Mouse (Mus musculus) heart, adult 8-10 months (tissue): ENCODE results near the gene Ly6g6d. TPM values are rescaled to one million over a fixed set of nuclear protein-coding genes. Genes with fewer than 3 reads are reported as not detected.
"Not testable (repeated sequence)": the region's sequence is repeated elsewhere in the genome, so short reads cannot be mapped to it uniquely, and the experiment has no call there.

Experiments used
- DNase-seq: peaks from one replicate; pipeline ENCODE4 v3.0.0; 2022; ENCODE audit warnings: low spot score
- total RNA-seq, 4 experiments: library from RNA; stranded (reverse); gene quantifications; 2 replicates each; pipeline ENCODE4 v1.2.4; 2022

Gene Ly6g6d
- total RNA-seq, result under 1 TPM in 3 of 4 experiments, not detected in 1; 0.69 to 0.95 (median 0.85) TPM

DNA sequence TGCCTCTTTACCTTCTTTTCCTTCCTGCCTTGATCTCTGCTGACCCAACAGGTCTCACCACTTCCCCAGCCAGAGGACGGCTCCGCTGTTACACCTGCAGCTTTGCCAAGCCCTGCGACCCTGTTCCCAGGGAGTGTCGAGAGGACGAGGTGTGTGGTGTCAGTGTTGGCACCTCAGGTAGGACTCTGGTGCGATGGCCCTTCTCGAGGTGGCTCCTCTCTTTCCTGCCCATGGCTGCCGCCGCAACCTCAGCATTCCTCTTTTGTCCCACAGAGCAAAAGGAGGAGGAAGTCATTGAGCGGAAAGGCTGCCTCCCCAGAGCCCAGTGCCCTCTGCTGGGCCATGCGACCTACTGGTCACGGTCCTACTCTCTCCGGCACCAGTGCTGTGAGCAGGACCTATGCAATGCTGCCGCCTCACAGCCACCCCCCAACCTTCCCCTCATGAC, at the start of gene Ly6g6d:
Gene Ly6g6d, minus strand, starts transcription at position 280 of the 448 bp plus-strand sequence.
- no peak for DNase-seq

DNA sequence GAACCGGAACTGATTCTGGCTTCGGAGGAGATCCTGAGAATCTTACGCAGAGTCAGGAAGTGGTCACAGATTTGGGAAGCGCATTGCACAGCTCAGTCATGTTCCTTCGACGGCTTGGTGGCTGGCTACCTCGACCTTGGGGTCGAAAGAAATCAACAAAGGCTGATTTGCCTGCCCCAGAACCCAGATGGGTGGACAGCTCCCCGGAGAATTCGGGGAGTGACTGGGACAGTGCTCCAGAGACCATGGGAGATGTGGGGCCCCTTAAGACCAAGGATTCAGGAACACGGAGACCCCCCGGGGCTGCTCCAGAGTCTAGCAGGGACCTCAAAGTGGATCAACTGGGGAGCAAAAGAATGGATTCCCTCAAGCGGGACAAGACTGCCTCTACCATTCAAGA, 49.2 kb upstream of the Ly6g6d start:
- DNase-seq, result no peak

- DNase-seq, result peak; percentile 72
These were observed 48.3 kb upstream of the Ly6g6d start, which contains the start of gene D17H6S53E for GRCm38 (mm10) chr17:35126206-35126611. Gene D17H6S53E, plus strand, starts transcription at chr17:35126373.

DNA sequence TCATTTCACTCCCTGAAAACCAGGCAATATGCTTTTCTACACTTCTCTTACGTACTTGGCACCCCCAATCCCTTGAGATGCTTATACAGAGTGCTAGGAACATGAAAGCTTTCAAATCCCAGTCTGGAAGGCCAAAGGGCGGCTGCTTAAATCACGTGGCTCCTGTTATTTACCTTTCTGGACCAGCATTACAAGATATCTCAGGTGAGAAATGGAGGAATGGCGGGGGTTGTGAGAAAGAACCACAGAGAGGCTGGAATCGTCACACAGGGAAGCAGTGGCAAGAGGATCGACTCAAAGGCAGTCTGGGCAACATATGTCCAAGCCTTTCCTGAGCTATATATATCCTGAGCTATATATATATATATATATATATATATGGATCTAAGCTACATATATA, 47.7 kb upstream of the Ly6g6d start:
- no peak for DNase-seq

GRCm38 (mm10) chr17:35125081-35125480, 47.2 kb upstream of the Ly6g6d start:
- DNase-seq, result no peak

DNA sequence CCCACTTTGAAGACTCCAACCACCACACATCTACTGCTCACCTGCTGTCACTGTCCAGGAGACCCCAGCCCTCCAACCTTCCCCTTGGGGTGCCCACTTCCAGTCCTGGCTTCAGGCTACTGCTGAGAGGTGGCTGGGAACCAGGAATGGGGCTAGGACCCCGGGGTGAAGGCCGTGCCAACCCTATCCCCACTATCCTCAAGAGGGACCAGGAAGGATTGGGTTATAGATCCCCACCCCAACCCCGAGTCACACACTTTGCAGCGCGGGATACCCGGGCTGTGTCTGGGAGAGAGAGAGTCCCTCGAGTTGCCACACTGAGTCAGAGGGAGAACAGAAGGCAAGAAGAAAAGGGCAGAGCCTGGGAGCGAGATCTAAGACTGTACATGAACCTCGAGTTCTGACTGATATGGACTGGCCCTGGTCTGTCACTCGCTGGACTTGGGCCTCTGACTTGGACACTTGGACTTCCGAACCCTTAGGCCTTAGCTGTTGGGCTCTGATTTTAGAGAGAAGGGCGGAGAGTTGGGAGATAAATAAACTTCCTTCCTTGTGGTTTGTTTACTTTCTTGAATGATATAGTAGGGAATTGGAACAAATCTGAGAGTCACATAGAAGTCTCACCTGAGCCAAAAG, 46.5 kb upstream of the Ly6g6d start:
- not testable (repeated sequence) for DNase-seq

DNA sequence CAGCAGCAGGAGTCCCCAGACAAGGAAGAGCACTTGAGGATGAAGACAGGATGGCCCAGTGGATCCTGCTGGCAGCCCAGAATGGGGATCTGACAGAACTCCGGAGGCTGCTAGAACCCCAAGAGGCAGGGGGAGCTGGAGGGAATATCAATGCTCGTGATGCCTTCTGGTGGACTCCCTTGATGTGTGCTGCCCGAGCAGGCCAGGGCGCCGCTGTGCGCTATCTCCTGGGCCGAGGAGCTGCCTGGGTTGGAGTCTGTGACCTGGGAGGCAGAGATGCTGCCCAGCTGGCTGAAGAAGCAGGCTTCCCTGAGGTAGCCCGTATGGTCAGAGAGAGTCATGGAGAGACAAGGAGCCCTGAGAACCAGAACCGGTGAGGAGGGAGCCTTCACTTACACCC, 45.4 kb upstream of the Ly6g6d start:
- DNase-seq, result not testable (repeated sequence)

DNA sequence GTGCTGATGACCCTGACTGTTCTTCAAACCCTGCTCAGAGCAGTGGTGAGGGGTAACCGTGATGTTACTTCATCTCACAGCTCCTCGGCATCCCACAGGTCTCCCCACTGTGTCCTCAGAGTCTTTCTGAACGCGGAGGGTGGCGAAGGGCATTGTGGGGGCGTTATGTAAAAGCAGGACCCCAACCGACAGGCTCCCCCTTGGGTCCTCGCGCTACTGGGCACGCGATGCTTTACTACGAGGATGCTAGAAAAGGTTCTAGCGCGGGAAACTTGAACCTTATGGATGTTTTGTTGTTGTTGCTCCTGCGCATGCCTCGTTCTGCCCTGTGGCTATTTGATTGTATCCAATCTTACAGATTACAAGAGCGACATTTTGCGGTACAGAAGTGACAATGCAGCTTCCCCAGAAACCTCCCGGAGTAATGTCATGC, 44.0 kb upstream of the Ly6g6d start, which contains the start of gene Csnk2b:
Gene Csnk2b, minus strand, starts transcription at position 183 of the 433 bp plus-strand sequence.
- peak; percentile 36 for DNase-seq

- peak; percentile 98 for DNase-seq
These were observed 43.4 kb upstream of the Ly6g6d start, which contains the start of gene Gpank1 for GRCm38 (mm10) chr17:35121143-35121799. Gene Gpank1, plus strand, starts transcription at chr17:35121455.

DNA sequence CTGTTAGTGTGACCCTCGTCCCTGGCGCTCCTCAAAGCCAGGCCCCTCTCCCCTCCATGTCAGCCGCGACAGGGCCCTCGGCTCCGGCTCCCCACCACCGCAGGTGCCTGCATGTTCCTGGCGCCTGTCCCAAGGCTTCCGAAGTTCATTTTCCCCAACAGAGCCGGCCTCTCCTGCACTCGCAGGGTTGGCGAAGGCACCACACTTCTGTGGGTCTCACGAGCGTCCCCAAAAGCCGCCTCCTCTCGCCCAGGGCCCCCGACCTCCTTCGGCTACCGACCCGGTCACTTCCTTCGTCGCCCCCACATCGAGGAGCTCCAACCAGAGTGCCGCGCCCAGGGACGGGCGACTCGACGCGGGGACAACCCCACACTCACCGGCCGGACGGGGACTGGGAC, 42.9 kb upstream of the Ly6g6d start:
- peak; percentile 16 for DNase-seq

DNA sequence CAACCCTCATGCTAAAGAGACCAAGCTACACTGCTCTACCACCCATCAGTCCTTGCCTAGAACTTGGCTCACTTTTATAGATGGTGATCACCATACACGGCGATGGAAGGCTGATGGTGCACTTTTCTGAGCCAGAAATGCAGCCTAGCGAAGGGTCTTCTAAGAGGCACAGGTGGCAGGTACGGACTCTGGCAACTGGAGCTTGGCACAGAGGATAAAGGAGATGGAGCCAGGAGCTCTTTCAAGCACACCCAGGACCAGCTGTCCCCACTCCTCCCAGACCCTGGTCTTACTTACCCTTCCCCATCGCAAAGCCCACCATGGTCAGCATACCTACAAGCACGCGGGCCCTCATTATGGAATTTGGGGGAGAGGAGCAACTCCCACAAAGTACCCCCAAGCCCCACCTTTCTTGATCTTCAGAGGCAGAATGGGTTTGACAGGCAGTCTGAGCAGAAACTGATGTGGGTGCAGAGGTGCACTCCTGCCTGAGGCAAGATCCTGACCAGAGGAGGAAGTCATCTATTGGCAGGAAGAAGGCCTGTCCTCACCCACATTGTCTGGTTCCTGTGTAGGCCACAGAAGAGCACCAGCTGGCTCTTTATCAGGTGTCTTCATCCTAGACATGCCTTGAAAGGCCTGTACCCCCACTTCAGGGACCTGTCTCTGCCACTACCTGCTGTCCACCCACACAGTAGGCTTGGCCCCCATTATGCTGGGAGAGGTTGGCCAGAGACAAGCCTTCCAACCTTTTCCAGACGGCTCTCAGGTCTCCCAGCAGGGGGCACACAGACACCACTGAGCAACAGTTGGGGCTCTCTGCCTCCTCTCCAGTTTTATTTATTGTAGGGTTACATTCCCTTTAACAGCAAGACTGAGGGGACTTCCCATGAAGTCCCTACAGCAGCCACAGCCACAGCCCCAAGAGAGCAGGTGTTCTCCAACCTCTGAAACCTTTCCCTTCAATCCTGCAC, 37.5 kb upstream of the Ly6g6d start, which contains the start of gene Ly6g5b:
Gene Ly6g5b, minus strand, starts transcription at position 383 of the 974 bp plus-strand sequence.
- no peak for DNase-seq

DNA sequence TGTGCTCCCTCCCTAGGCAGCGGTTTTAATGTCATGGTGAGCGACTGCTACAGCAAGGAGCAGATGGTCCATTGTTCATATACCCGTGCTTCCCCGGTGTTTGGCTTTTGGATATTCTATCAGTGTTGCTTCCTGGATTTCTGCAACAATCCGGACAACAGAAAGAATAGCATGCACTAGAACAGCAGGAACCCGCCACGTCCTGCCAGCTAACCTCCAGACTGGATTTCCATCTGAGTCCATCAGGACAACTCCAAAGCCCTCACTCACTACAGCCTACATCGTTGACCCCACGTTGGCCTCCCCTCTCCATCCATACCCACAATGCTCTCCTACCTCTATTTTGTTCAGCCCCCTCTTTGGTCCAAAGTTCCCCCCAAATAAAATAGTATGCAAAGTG, 33.9 kb upstream of the Ly6g6d start:
- DNase-seq, result no peak

- DNase-seq, result no peak
These were observed 30.2 kb upstream of the Ly6g6d start, which contains the start of gene Ly6g5c for GRCm38 (mm10) chr17:35108097-35108496. Gene Ly6g5c, plus strand, starts transcription at chr17:35108279.

GRCm38 (mm10) chr17:35106522-35106921, 28.7 kb upstream of the Ly6g6d start:
- DNase-seq, result no peak

GRCm38 (mm10) chr17:35105740-35106389, 28.0 kb upstream of the Ly6g6d start:
- no peak for DNase-seq

DNA sequence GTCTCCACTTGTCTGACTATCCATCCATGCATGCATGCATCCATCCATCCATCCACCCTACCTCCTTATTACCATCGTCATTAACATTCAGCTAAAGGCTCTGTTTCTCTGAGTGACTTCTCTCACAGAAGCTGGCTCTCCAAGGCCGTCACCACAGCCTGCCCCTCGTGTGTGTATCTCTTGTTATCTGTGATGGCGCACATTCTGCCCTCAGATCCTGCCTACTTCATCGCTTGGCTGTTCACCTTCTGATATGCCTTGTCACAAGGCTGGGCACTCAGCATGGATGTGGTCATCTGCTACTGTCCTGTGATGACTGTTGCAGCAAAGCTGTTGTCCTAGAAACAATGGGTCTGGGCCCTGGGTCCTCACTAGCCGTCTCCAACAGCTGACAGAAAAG, 26.9 kb upstream of the Ly6g6d start:
- no peak for DNase-seq

DNA sequence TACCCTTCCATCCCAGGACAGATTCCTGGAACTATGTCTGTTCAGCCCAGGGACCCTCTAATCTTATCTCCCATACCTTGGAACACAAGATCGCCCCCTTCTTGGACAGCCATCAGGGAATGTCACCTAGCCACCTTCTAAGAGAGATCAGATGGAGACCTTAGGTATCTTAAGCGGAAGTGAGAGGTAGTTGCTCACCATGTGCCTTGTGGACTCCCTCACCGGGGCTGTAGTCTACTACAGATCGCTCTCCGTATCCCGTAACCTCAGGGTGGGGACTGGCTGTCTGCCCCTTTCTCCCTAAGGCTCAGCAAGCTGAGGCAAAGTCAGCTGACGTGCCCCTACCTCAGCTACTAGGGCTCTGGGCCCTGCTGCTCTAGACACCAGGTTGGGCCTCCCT, 26.2 kb upstream of the Ly6g6d start:
- no peak for DNase-seq

DNA sequence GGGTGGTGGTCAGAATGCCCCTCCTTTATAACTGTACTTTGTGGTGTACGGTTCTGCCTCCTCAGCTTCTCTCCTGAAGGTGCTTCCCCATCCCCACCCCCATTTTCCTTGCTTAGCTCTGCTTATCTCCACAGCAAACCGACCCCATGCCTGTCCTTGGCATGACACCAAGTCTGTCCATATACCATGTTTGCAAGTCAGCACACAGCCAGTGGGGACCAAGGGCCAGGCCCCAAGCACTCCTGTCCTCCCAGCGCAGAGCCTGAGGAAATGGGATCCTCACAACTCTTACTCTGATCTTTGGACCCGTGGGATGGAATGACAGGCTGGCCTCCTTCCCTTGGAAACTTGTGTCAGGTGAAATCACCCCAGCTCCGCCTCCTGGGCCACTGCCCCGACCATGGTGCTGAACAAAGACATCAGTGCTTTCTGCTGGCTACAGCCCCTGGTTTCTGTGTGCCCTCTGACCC, 25.4 kb upstream of the Ly6g6d start:
- no peak for DNase-seq

GRCm38 (mm10) chr17:35102299-35102698, 24.4 kb upstream of the Ly6g6d start:
- no peak for DNase-seq

GRCm38 (mm10) chr17:35101161-35101560, 23.3 kb upstream of the Ly6g6d start:
- DNase-seq, result no peak

GRCm38 (mm10) chr17:35100196-35100765, 22.4 kb upstream of the Ly6g6d start:
- no peak for DNase-seq
